Mouse (Mus musculus) CH12.LX (cell line): Measurements from ENCODE around the gene Dhx58.

Source experiments
- CHD2 ChIP-seq: IDR thresholded peaks from 2 replicates; pipeline ENCODE4 v1.6.1; 2011; ENCODE audit warnings: low read length, improper control_type of control experiment
- CTCF ChIP-seq, 2 experiments: IDR thresholded peaks in 1 of 2; conservative IDR thresholded peaks in 1 of 2; 2 replicates each; pipeline ENCODE4 v1.5.1; 2011 to 2012; ENCODE audit warnings: low read depth in 2 of 2, low read length in 2 of 2, improper control_type of control experiment in 1 of 2, inconsistent platforms in 1 of 2, mild to moderate bottlenecking in 1 of 2, moderate library complexity in 1 of 2
- E2F4 ChIP-seq: IDR thresholded peaks from 2 replicates; pipeline ENCODE4 v1.6.1; 2011; ENCODE audit warnings: low read depth, low read length, improper control_type of control experiment; ENCODE audit not compliant: insufficient replicate concordance
- EP300 ChIP-seq: IDR thresholded peaks from 2 replicates; pipeline ENCODE4 v1.6.1; 2011; ENCODE audit warnings: low read length, improper control_type of control experiment
- MYC ChIP-seq: IDR thresholded peaks from 2 replicates; pipeline ENCODE4 v1.6.1; 2011; ENCODE audit warnings: low read depth, mild to moderate bottlenecking, improper control_type of control experiment, low read length
- POLR2A ChIP-seq: IDR thresholded peaks from 2 replicates; pipeline ENCODE4 v1.6.1; 2011; ENCODE audit warnings: low read depth, mild to moderate bottlenecking, improper control_type of control experiment, low read length
- RAD21 ChIP-seq: IDR thresholded peaks from 2 replicates; pipeline ENCODE4 v1.6.1; 2011; ENCODE audit warnings: low read depth, mild to moderate bottlenecking, low read length, improper control_type of control experiment, moderate library complexity
- RCOR1 ChIP-seq: conservative IDR thresholded peaks from 2 replicates; pipeline ENCODE4 v1.6.1; 2012; ENCODE audit warnings: low read depth, mild to moderate bottlenecking, inconsistent platforms, low read length, improper control_type of control experiment
- USF1 ChIP-seq: IDR thresholded peaks from 2 replicates; pipeline ENCODE4 v1.6.1; 2014; ENCODE audit warnings: low read depth, mild to moderate bottlenecking, inconsistent platforms, low read length, improper control_type of control experiment
- USF2 ChIP-seq: conservative IDR thresholded peaks from 2 replicates; pipeline ENCODE4 v1.6.1; 2011; ENCODE audit warnings: low read depth, low read length, improper control_type of control experiment
- ZC3H11A ChIP-seq: IDR thresholded peaks from 2 replicates; pipeline ENCODE4 v1.6.1; 2012; ENCODE audit warnings: low read depth, mild to moderate bottlenecking, inconsistent platforms, low read length, improper control_type of control experiment
- ZKSCAN1 ChIP-seq: IDR thresholded peaks from 2 replicates; pipeline ENCODE4 v1.6.1; 2012; ENCODE audit warnings: low read depth, inconsistent platforms, low read length, improper control_type of control experiment, borderline replicate concordance
- ZMIZ1 ChIP-seq: IDR thresholded peaks from 2 replicates; pipeline ENCODE4 v1.6.1; 2012; ENCODE audit warnings: low read depth, mild to moderate bottlenecking, inconsistent platforms, low read length, improper control_type of control experiment

DNA sequence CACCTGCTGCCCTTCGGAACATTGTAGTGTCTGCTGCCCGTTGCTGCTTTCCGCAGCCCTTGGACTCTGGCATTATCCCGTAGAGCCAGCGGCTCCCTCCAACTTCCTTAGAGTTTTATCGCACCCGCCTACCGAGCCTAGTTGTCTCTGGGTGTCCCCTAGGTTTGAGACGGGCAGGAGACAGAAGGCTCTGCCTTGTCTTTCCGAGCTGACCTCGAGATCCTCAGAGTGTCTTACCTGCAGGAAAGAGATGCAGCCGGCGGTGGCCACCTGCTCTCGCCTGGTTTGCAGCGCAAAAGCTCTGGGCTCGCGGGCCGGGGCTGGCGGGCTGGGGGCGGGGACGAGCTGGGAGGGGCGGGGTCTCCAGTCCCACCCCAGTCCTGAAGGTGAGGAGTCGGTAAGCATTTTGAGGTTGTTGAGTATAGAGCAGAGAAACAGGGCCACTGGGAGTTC, 11.9 kb downstream of the Dhx58 start, which contains the start of gene Zfp385c:
- no peak for TF ChIP-seq USF1
- TF ChIP-seq USF2, result no peak
- no peak for TF ChIP-seq ZC3H11A
- TF ChIP-seq POLR2A, result no peak
- TF ChIP-seq ZMIZ1, result no peak
- TF ChIP-seq EP300, result no peak
- TF ChIP-seq CTCF (conservative IDR thresholded peaks at IDR 0.05 in 1 of 2, IDR thresholded peaks at IDR 0.05 in 1 of 2; ENCODE audit: low read depth in 2 of 2, low read length in 2 of 2), result no peak
- no peak for TF ChIP-seq MYC
- TF ChIP-seq CHD2, result no peak
- no peak for TF ChIP-seq RAD21
- TF ChIP-seq E2F4, result no peak
- TF ChIP-seq ZKSCAN1, result no peak
- TF ChIP-seq RCOR1, result no peak
